9 mouse cellular contexts compared by ENCODE assay signal in the genomic region with DNA sequence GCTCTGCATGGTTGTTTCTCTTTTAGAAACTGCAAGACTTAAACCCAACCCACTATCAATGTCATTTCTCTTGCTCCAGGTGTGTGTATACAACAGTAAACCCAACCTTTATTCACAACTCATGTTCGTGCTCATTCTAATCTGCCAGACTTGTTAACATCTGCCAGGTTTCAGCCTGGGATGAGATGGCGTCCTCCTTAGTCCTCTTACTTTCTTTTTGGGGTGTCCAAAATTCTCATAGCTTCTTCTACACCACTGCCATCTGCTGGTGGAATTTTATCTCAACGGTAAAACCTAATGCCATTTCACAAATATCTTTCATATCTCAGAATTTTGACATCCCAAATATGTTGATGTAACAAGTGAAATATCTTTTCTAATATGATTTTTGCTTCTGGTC. TPM values are rescaled to one million over a fixed set of nuclear protein-coding genes. Genes with fewer than 3 reads are reported as not detected.
DNase-seq lines count a peak whose midpoint lies in the region; ATAC-seq and TF ChIP-seq lines count a peak whose summit lies in the region.
"Had no signal": no experiment of that assay in that cellular context is flagged by ENCODE, and none has a peak within 500 bp of the region (broad histone marks: within the 10 kb centered on the region; RNA-seq: fewer than 3 reads in every experiment).

No protein-coding gene starts in this region.

- CTCF ChIA-PET in Patski (lab: Charles Lee), result interaction anchor here (0.8 to 5.1 kb wide), 12 partner anchors 10 to 190 kb away, joined by 3 to 35 read pairs (median 5); no protein-coding TSS in a partner anchor

- peaks cover 23% of the 10 kb centered on the region for H3K4me1 ChIP-seq in erythroblast, embryonic 14.5 days (ENCODE audit: control insufficient read depth)
- no peaks in the 10 kb centered on the region for H3K4me1 ChIP-seq in kidney, postnatal 0 days (replicated peaks; ENCODE audit: insufficient read depth, low read length)
- no peaks in the 10 kb centered on the region for H3K4me1 ChIP-seq in forebrain, embryonic 16.5 days (replicated peaks; ENCODE audit: control insufficient read depth, insufficient read depth, low read length)

- in situ Hi-C loops in Patski (cut with MboI; ENCODE audit: low pct_unique_long_range_greater_than_20kb), result no loop called here

- DNase-seq in gastrocnemius, adult 2 months, result no peak
- DNase-seq in gastrocnemius, adult 8-10 months (ENCODE audit: low spot score in 2 of 2), result no peak
- DNase-seq in 3134 (ENCODE audit: extremely low read depth, insufficient read length, low spot score) (peak; percentile 18), Patski (ENCODE audit: low read depth, low spot score) (no peak)
- peak; percentile 84 for DNase-seq in kidney, postnatal 0 days (ENCODE audit: low spot score)

- no peaks in the 10 kb centered on the region for H3K27me3 ChIP-seq in Patski
- no peaks in the 10 kb centered on the region for H3K27me3 ChIP-seq in erythroblast, embryonic 14.5 days (ENCODE audit: control insufficient read depth)
- no peaks in the 10 kb centered on the region for H3K27me3 ChIP-seq in kidney, postnatal 0 days (ENCODE audit: insufficient read depth, low read length)
- no peaks in the 10 kb centered on the region for H3K27me3 ChIP-seq in forebrain, embryonic 16.5 days (replicated peaks; ENCODE audit: control insufficient read depth, insufficient read depth, low read length)
- H3K27me3 ChIP-seq: limb, embryonic 15.5 days had no signal

- WGBS in kidney, postnatal 0 days, result 28% methylated on average over 3 of the region's 3 CpGs
- WGBS in forebrain, embryonic 16.5 days, result 29% methylated on average over 3 of the region's 3 CpGs

- ATAC-seq in Patski, result no peak
- ATAC-seq in kidney, postnatal 0 days (replicated peaks; ENCODE audit: low FRiP score, low read depth), result no peak
- ATAC-seq in megakaryocyte progenitor cell, adult 5-6 weeks (replicated peaks; ENCODE audit: poor library complexity), result peak; percentile 87
- ATAC-seq in forebrain, embryonic 16.5 days, result no peak

- H3K4me2 ChIP-seq in kidney, postnatal 0 days (ENCODE audit: low read length), result peak overlapping the region; percentile 39; the same call in 1 of the 2 replicates
- no peak overlapping the region for H3K4me2 ChIP-seq in forebrain, embryonic 16.5 days (ENCODE audit: low read length)
- H3K4me2 ChIP-seq: limb, embryonic 15.5 days had no signal

- H3K27ac ChIP-seq in gastrocnemius, adult 2 months, result peak overlapping the region; percentile 48
- H3K27ac ChIP-seq in kidney, postnatal 0 days, result no peak overlapping the region
- no peak overlapping the region for H3K27ac ChIP-seq in forebrain, embryonic 16.5 days (ENCODE audit: low read length)
- H3K27ac ChIP-seq: limb, embryonic 15.5 days had no signal

- no peak overlapping the region for H3K9ac ChIP-seq in kidney, postnatal 0 days (ENCODE audit: low read depth, low read length)
- H3K9ac ChIP-seq in forebrain, embryonic 16.5 days (replicated peaks; ENCODE audit: low read depth, low read length), result no peak overlapping the region
- H3K9ac ChIP-seq: limb, embryonic 15.5 days had no signal

- TF ChIP-seq CTCF in gastrocnemius, adult 2 months (IDR thresholded peaks at IDR 0.05), result peak; percentile 74
- peak; percentile 57 for TF ChIP-seq CTCF in Patski (IDR thresholded peaks at IDR 0.05)
- peak; percentile 78 for TF ChIP-seq CTCF in kidney, postnatal 0 days (IDR thresholded peaks at IDR 0.05; ENCODE audit: low read depth)

- no peaks in the 10 kb centered on the region; the same call in 1 of the 2 replicates for H3K36me3 ChIP-seq in erythroblast, embryonic 14.5 days (ENCODE audit: control insufficient read depth)
- no peaks in the 10 kb centered on the region for H3K36me3 ChIP-seq in kidney, postnatal 0 days (ENCODE audit: insufficient read depth, low read length)
- H3K36me3 ChIP-seq in forebrain, embryonic 16.5 days (ENCODE audit: control insufficient read depth, insufficient read depth), result no peaks in the 10 kb centered on the region
- H3K36me3 ChIP-seq: limb, embryonic 15.5 days had no signal

- no peaks in the 10 kb centered on the region for H3K9me3 ChIP-seq in erythroblast, embryonic 14.5 days (ENCODE audit: control insufficient read depth, low read length)
- no peaks in the 10 kb centered on the region for H3K9me3 ChIP-seq in kidney, postnatal 0 days (replicated peaks; ENCODE audit: low read length)
- H3K9me3 ChIP-seq in forebrain, embryonic 16.5 days (ENCODE audit: control insufficient read depth, low read length), result no peaks in the 10 kb centered on the region
- H3K9me3 ChIP-seq: limb, embryonic 15.5 days had no signal

- peak overlapping the region; percentile 66 for H3K4me3 ChIP-seq in gastrocnemius, adult 2 months
- peak overlapping the region; percentile 48 for H3K4me3 ChIP-seq in erythroblast, embryonic 14.5 days (replicated peaks)
- H3K4me3 ChIP-seq in kidney, postnatal 0 days (replicated peaks; ENCODE audit: low read depth, low read length), result no peak overlapping the region
- H3K4me3 ChIP-seq in forebrain, embryonic 16.5 days (replicated peaks; ENCODE audit: low read length), result no peak overlapping the region
- H3K4me3 ChIP-seq: limb, embryonic 15.5 days had no signal

- POLR2A ChIA-PET in Patski (lab: Charles Lee), result no interaction called here

- intact Hi-C loops in gastrocnemius, adult 2 months (cut with DNase I), result loop anchor here (2.0 kb wide), 1 partner anchor 24 kb away; no protein-coding TSS in a partner anchor

RNA-seq across cellular contexts. Expression of gene Tfpi, which starts 2.5 kb away (rescaled TPM):
- total RNA-seq in gastrocnemius, adult 2 months (2021), result 1 to 10 TPM; 2.1 to 2.2 TPM
- total RNA-seq in gastrocnemius, adult 8-10 months (2022), result 1 to 10 TPM; 1.7 to 3.3 (median 2.2) TPM
- polyA plus RNA-seq in Patski (2021), result 26.3 TPM
- 0.09 TPM in 1 of 2 replicates, not detected in the other for polyA plus RNA-seq in erythroblast, embryonic 14.5 days (2012)
- 29.5 and 34.7 TPM in 2 replicates for polyA plus RNA-seq in kidney, postnatal 0 days (2015; fragmentation: Nextera tagmentation; extraction: Ambion mirVana)
- 68.1 and 70.0 TPM in 2 replicates for total RNA-seq in megakaryocyte progenitor cell, adult 5-6 weeks (2015)
- total RNA-seq in megakaryocyte progenitor cell, adult 5-6 weeks (2017), result 56.1 and 62.7 TPM in 2 replicates
- 11.8 and 17.9 TPM in 2 replicates for polyA plus RNA-seq in forebrain, embryonic 16.5 days (2015; fragmentation: Nextera tagmentation; extraction: Ambion mirVana)

RNA-seq across cellular contexts. Expression of gene Calcrl, which starts 53.8 kb away (rescaled TPM):
- total RNA-seq in gastrocnemius, adult 2 months (2021), result 10 to 100 TPM; 10.9 to 16.2 TPM
- total RNA-seq in gastrocnemius, adult 8-10 months (2022), result 10 to 100 TPM in 2 of 4 experiments, 1 to 10 TPM in 2; 9.7 to 11.1 (median 10.4) TPM
- polyA plus RNA-seq in Patski (2021), result not detected
- polyA plus RNA-seq in erythroblast, embryonic 14.5 days (2012), result not detected in 2 replicates
- 50.1 and 53.7 TPM in 2 replicates for polyA plus RNA-seq in kidney, postnatal 0 days (2015; fragmentation: Nextera tagmentation; extraction: Ambion mirVana)
- total RNA-seq in megakaryocyte progenitor cell, adult 5-6 weeks (2015), result 11.1 and 17.5 TPM in 2 replicates
- total RNA-seq in megakaryocyte progenitor cell, adult 5-6 weeks (2017), result 41.4 and 51.3 TPM in 2 replicates
- polyA plus RNA-seq in forebrain, embryonic 16.5 days (2015; fragmentation: Nextera tagmentation; extraction: Ambion mirVana), result 5.8 and 8.2 TPM in 2 replicates

Comparison
In these comparisons a context has a peak if more than half of its experiments do, and no peak if none do; other contexts are left out.
1. DNase-seq: peak in 3134 (single experiment) and kidney, postnatal 0 days (single experiment); none in gastrocnemius, adult 2 months (single experiment), gastrocnemius, adult 8-10 months (0 of 2) and Patski (single experiment).
2. H3K4me3 ChIP-seq: peak in gastrocnemius, adult 2 months (single experiment) and erythroblast, embryonic 14.5 days (single experiment); none in kidney, postnatal 0 days (single experiment) and forebrain, embryonic 16.5 days (single experiment).
3. RNA of gene Tfpi, which starts 2.5 kb away (polyA plus RNA-seq): 29.5 to 34.7 TPM in kidney, postnatal 0 days, 26.3 TPM in Patski (single experiment) and 11.8 to 17.9 TPM in forebrain, embryonic 16.5 days; 0.09 TPM in erythroblast, embryonic 14.5 days; every median in the first group is over 10 times any median in the second.
4. Peak in every context shown above with its lines, with median percentiles within 50 percentile points of each other: CTCF ChIP-seq.